ENCODE assay signal across 19 mouse cellular contexts in the genomic region with DNA sequence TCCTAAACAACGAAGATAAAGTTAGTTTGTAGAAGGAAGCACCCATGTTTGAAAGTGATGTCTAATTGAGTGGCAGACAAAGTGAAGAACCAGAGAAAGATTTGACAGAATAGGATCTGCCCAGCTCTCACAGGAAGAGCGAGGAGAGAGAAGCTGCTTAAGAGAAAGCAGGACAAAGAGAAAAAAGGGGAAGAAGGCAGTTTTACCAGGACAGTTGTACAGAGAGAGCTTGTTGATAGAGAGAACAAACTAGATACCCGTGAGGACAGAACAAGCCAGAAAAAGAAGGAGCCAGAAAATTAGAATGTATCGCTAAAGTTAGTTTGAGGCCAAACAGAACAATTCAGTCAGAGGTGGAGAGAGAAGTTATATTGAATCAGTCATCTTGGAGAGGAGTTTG.
"Had no signal": no experiment of that assay in that cellular context is flagged by ENCODE, and none has a peak within 500 bp of the region (broad histone marks: within the 10 kb centered on the region; RNA-seq: fewer than 3 reads in every experiment).

No protein-coding gene starts in this region.

- H3K27ac ChIP-seq: limb, embryonic 12.5 days; limb, embryonic 15.5 days; neural tube, embryonic 12.5 days; neural tube, embryonic 15.5 days; stomach, embryonic 15.5 days had no signal

- H3K9ac ChIP-seq: limb, embryonic 12.5 days; limb, embryonic 15.5 days; neural tube, embryonic 12.5 days; neural tube, embryonic 15.5 days; stomach, embryonic 15.5 days had no signal

- H3K27me3 ChIP-seq: limb, embryonic 12.5 days; limb, embryonic 15.5 days; neural tube, embryonic 12.5 days; neural tube, embryonic 15.5 days; stomach, embryonic 15.5 days had no signal

- H3K9me3 ChIP-seq: limb, embryonic 12.5 days; limb, embryonic 15.5 days; neural tube, embryonic 12.5 days; neural tube, embryonic 15.5 days; stomach, embryonic 15.5 days had no signal

- H3K4me2 ChIP-seq: limb, embryonic 12.5 days; limb, embryonic 15.5 days; midbrain, embryonic 11.5 days; neural tube, embryonic 12.5 days; neural tube, embryonic 15.5 days; stomach, embryonic 15.5 days had no signal

- H3K4me3 ChIP-seq: limb, embryonic 12.5 days; limb, embryonic 15.5 days; neural tube, embryonic 12.5 days; neural tube, embryonic 15.5 days; stomach, embryonic 15.5 days had no signal

- DNase-seq: kidney, adult 18-20 months; kidney, adult 9 months; kidney, postnatal 14 days; kidney, postnatal 4 days; left cerebral cortex, postnatal 4 days; lung, adult 2 months; lung, postnatal 14 days; lung, postnatal 4 days; midbrain, embryonic 14.5 days; retina, postnatal 1 day; right cerebral cortex, postnatal 25 days; spleen, adult 18-20 months; thymus, postnatal 25 days had no signal
